Mouse (Mus musculus): ENCODE measurements around the gene Ybx3. TPM values are rescaled to one million over a fixed set of nuclear protein-coding genes. Genes with fewer than 3 reads are reported as not detected.

Gene Ybx3
- polyA plus RNA-seq, 1 experiment from 2014 or later: 26.0 TPM

DNA sequence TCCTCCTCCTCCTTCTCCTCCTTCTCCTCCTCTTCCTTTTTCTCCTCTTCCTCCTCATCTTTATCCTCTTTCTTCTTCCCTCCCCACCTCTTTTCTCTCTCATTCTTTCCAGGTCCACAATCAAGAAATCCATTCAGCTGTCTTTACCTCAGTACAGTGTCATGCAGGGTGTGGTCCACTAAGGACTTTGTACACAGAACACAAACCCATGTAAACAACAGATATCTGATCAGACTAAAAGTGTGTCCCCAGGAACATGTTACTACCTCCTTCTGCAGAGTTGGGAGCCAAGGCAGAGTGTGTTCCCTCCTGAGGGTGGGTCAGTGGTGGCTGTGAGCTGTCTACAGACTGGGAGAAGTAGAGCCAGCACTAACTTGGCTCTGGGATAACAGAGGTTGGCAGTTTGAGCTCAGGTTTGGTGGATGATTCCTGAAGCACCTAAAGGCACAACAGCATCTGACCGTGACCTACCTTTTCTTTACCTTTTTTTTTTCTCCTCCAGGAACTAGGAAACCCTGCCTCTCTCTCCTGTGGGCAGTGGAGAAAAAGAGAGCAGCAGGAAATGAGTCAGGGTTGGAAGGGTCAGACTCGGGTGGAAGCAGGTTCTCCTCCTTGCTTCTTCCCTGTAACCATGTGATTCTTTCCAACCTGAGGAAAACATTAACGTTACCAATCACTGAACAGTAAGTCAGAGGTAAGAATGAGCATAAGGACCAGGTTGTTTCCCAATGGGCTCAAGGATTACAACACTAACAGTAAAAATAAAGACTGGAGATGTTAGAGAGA, 66.2 kb downstream of the Ybx3 start:
- H3K4me3 ChIP-seq (ENCODE audit: low read depth, low read length): no peak overlapping the region
- WGBS: 73% methylated on average over 3 of the region's 3 CpGs

DNA sequence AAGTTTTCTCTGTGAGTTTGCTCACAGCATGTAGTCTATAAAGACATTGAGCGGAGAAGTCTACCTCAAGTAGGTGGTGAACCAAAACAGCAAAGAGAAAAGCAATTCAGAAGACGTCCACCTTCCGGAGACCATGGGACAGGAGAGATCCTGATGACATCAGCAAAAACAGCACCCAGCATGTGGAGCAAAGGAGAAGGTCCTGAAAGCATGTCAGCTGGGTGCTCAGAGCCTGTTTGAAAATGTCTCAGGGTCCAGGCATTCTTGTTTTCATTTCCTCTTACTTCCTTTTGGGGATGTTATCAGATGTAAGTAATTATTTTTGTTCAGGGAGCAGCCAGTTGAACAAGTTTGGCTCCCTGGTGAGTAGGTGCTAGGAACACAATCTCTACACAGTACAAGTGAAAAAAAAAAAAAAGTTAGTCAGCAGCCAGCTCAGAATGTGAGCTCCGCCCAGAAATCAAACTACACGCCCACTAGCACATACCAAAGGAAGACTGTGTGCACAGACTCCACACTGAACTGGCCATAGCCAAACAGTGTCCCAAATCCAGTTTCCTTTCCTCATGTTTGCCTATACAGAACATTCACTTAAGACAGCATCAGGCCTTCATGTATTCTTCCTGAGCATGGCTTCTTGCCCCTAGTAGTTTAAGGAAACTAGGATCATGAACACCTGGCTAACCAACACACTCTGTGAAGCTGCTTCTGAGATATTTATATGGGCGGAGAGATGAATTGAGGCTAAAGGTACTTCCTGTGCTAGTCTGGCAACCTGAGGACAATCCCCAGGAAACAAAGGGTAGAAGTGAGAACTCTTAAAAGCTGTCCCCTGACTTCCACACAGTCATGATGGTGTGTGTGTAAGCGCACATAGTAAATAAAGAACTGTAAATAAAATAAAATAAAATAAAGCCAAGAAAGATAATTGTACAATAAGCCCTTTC, 71.8 kb downstream of the Ybx3 start:
- no peak for ATAC-seq (ENCODE audit: low read depth)
- Histone ChIP-seq H3K36me3 (ENCODE audit: control insufficient read depth, insufficient read depth, low read length) (no peaks in the 10 kb centered on the region), H3K27me3 (ENCODE audit: control insufficient read depth, insufficient read depth, low read length) (no peaks in the 10 kb centered on the region), H3K9ac (replicated peaks; ENCODE audit: low read depth, low read length) (no peak overlapping the region), H3K4me1 (ENCODE audit: control insufficient read depth, insufficient read depth, low read length) (no peaks in the 10 kb centered on the region), H3K9me3 (ENCODE audit: control insufficient read depth, low read length) (no peaks in the 10 kb centered on the region), H3K4me2 (ENCODE audit: low read depth, low read length) (no peak overlapping the region), H3K27ac (ENCODE audit: low read depth, low read length) (no peak overlapping the region), H3K4me3 (ENCODE audit: low read depth, low read length) (no peak overlapping the region)
- 92% methylated on average over 7 of the region's 7 CpGs for WGBS

More for the DNA sequence above, 66.2 kb downstream of the Ybx3 start:
- H3K4me2 ChIP-seq (ENCODE audit: low read depth, low read length): no peak overlapping the region
- H3K27ac ChIP-seq (ENCODE audit: low read depth, low read length): no peak overlapping the region
- no peaks in the 10 kb centered on the region for H3K4me1 ChIP-seq (ENCODE audit: control insufficient read depth, insufficient read depth, low read length)
- H3K9ac ChIP-seq (replicated peaks; ENCODE audit: low read depth, low read length): no peak overlapping the region
- ATAC-seq (ENCODE audit: low read depth): no peak
- H3K9me3 ChIP-seq (ENCODE audit: control insufficient read depth, low read length): no peaks in the 10 kb centered on the region
- no peaks in the 10 kb centered on the region for H3K36me3 ChIP-seq (ENCODE audit: control insufficient read depth, insufficient read depth, low read length)
- no peaks in the 10 kb centered on the region for H3K27me3 ChIP-seq (ENCODE audit: control insufficient read depth, insufficient read depth, low read length)

Other genes starting within 250 kb of the Ybx3 start
- 0.11 TPM in 1 of 2 replicates, not detected in the other for gene Klra2, start 141.1 kb downstream of the Ybx3 start, polyA plus RNA-seq (2014; fragmentation: Nextera tagmentation; extraction: Ambion mirVana)
- 40.9 and 42.0 TPM in 2 replicates for gene Magohb, start 95.2 kb downstream of the Ybx3 start, polyA plus RNA-seq (2014; fragmentation: Nextera tagmentation; extraction: Ambion mirVana)
- 2.1 and 2.2 TPM in 2 replicates for gene Styk1, start 34.9 kb downstream of the Ybx3 start, polyA plus RNA-seq (2014; fragmentation: Nextera tagmentation; extraction: Ambion mirVana)
- not detected in 2 replicates for gene 5430401F13Rik, start 97.9 kb upstream of the Ybx3 start, polyA plus RNA-seq (2014; fragmentation: Nextera tagmentation; extraction: Ambion mirVana)
- gene Gm6619, start 97.9 kb upstream of the Ybx3 start, polyA plus RNA-seq (2014; fragmentation: Nextera tagmentation; extraction: Ambion mirVana): not detected in 2 replicates
- gene Tas2r130, start 242.4 kb upstream of the Ybx3 start, polyA plus RNA-seq (2014; fragmentation: Nextera tagmentation; extraction: Ambion mirVana): not detected in 2 replicates

Measured in neural tube, embryonic 14.5 days (tissue).